Mouse (Mus musculus) CH12.LX (cell line): Measurements from ENCODE around the gene Iqcn. TPM values are rescaled to one million over a fixed set of nuclear protein-coding genes. Genes with fewer than 3 reads are reported as not detected.

Experiments
- DNase-seq: peaks from one replicate; pipeline ENCODE4 v3.0.0-alpha.2; 2013; ENCODE audit errors: extremely low read depth
- H3K27ac ChIP-seq: 2 replicates; pipeline ENCODE4 v1.5.1; 2012; ENCODE audit warnings: low read depth, mild to moderate bottlenecking, control low read depth, moderate library complexity; ENCODE audit not compliant: insufficient read depth
- H3K27me3 ChIP-seq: replicated peaks from 2 replicates; pipeline ENCODE3; 2012; ENCODE audit warnings: inconsistent platforms
- H3K36me3 ChIP-seq, 2 experiments: replicated peaks in 1 of 2; 2 replicates each; pipeline versions ENCODE3 to v1.6.1; 2012; ENCODE audit warnings: inconsistent platforms in 1 of 2, low read length in 1 of 2, mild to moderate bottlenecking in 1 of 2, mixed read lengths in 1 of 2, moderate library complexity in 1 of 2; ENCODE audit not compliant: control insufficient read depth in 1 of 2, insufficient read depth in 1 of 2
- H3K4me1 ChIP-seq, 2 experiments: 2 replicates each; pipeline ENCODE4 v1.6.1; 2012; ENCODE audit warnings: inconsistent platforms in 1 of 2, moderate library complexity in 1 of 2; ENCODE audit not compliant: insufficient read depth in 2 of 2, control insufficient read depth in 1 of 2
- H3K4me2 ChIP-seq: 2 replicates; pipeline ENCODE4 v1.6.1; 2012; ENCODE audit warnings: low read depth, mild to moderate bottlenecking, control low read depth; ENCODE audit not compliant: poor library complexity, insufficient read depth, severe bottlenecking
- H3K4me3 ChIP-seq, 3 experiments: fragments of 150-350 bp in 1 of 3; sonication (generic) in 1 of 3; replicated peaks in 1 of 3; 2 replicates each; pipeline versions ENCODE3 to v1.5.1; 2011 to 2012; ENCODE audit warnings: low read depth in 2 of 3, low read length in 2 of 3, mild to moderate bottlenecking in 2 of 3, moderate library complexity in 2 of 3, control low read depth in 1 of 3, improper control_type of control experiment in 1 of 3, inconsistent platforms in 1 of 3, mixed read lengths in 1 of 3; ENCODE audit not compliant: poor library complexity in 1 of 3
- H3K79me2 ChIP-seq: replicated peaks from 2 replicates; pipeline ENCODE4 v1.6.1; 2012; ENCODE audit warnings: mild to moderate bottlenecking, moderate library complexity; ENCODE audit not compliant: control insufficient read depth, poor library complexity, insufficient read depth, severe bottlenecking; ENCODE audit errors: extremely low read depth
- H3K9ac ChIP-seq: 2 replicates; pipeline ENCODE4 v1.6.1; 2012; ENCODE audit warnings: low read depth, mild to moderate bottlenecking, control low read depth, moderate library complexity; ENCODE audit not compliant: insufficient read depth
- H3K9me3 ChIP-seq: replicated peaks from 2 replicates; pipeline ENCODE3; 2012; ENCODE audit warnings: low read length, inconsistent platforms, mixed read lengths
- BHLHE40 ChIP-seq: IDR thresholded peaks from 2 replicates; pipeline ENCODE4 v1.6.1; 2011; ENCODE audit warnings: mild to moderate bottlenecking, low read depth, low read length, improper control_type of control experiment
- CHD1 ChIP-seq: IDR thresholded peaks from 2 replicates; pipeline ENCODE4 v1.6.1; 2012; ENCODE audit warnings: low read depth, low read length, improper control_type of control experiment, inconsistent platforms
- CTCF ChIP-seq, 2 experiments: IDR thresholded peaks in 1 of 2; conservative IDR thresholded peaks in 1 of 2; 2 replicates each; pipeline ENCODE4 v1.5.1; 2011 to 2012; ENCODE audit warnings: low read depth in 2 of 2, low read length in 2 of 2, improper control_type of control experiment in 1 of 2, inconsistent platforms in 1 of 2, mild to moderate bottlenecking in 1 of 2, moderate library complexity in 1 of 2
- EP300 ChIP-seq: IDR thresholded peaks from 2 replicates; pipeline ENCODE4 v1.6.1; 2011; ENCODE audit warnings: low read length, improper control_type of control experiment
- ETS1 ChIP-seq: conservative IDR thresholded peaks from 2 replicates; pipeline ENCODE4 v1.6.1; 2012; ENCODE audit warnings: low read depth, mild to moderate bottlenecking, inconsistent platforms, low read length, improper control_type of control experiment, moderate library complexity
- GABPA ChIP-seq: IDR thresholded peaks from 2 replicates; pipeline ENCODE4 v1.6.1; 2012; ENCODE audit warnings: low read depth, low read length, improper control_type of control experiment, inconsistent platforms; ENCODE audit not compliant: insufficient replicate concordance
- HCFC1 ChIP-seq: IDR thresholded peaks from 2 replicates; pipeline ENCODE4 v1.6.1; 2012; ENCODE audit warnings: low read depth, mild to moderate bottlenecking, inconsistent platforms, low read length, improper control_type of control experiment
- IRF4 ChIP-seq: IDR thresholded peaks from 2 replicates; pipeline ENCODE4 v1.6.1; 2014; ENCODE audit warnings: low read depth, mild to moderate bottlenecking, inconsistent platforms, low read length, improper control_type of control experiment
- JUN ChIP-seq: IDR thresholded peaks from 2 replicates; pipeline ENCODE4 v1.6.1; 2011; ENCODE audit warnings: low read depth, mild to moderate bottlenecking, low read length, improper control_type of control experiment, moderate library complexity; ENCODE audit not compliant: insufficient read depth
- KAT2A ChIP-seq: IDR thresholded peaks from 2 replicates; pipeline ENCODE4 v1.6.1; 2012; ENCODE audit warnings: low read length, improper control_type of control experiment, inconsistent platforms; ENCODE audit not compliant: insufficient replicate concordance
- MAFK ChIP-seq: IDR thresholded peaks from 2 replicates; pipeline ENCODE4 v1.6.1; 2011; ENCODE audit warnings: low read length, improper control_type of control experiment; ENCODE audit not compliant: insufficient replicate concordance
- MAX ChIP-seq: IDR thresholded peaks from 2 replicates; pipeline ENCODE4 v1.6.1; 2011; ENCODE audit warnings: low read length, improper control_type of control experiment
- MAZ ChIP-seq: IDR thresholded peaks from 2 replicates; pipeline ENCODE4 v1.6.1; 2012; ENCODE audit warnings: low read depth, mild to moderate bottlenecking, inconsistent platforms, low read length, improper control_type of control experiment, moderate library complexity
- MXI1 ChIP-seq: IDR thresholded peaks from 2 replicates; pipeline ENCODE4 v1.6.1; 2011; ENCODE audit warnings: mild to moderate bottlenecking, low read depth, low read length, improper control_type of control experiment
- NELFE ChIP-seq: IDR thresholded peaks from 2 replicates; pipeline ENCODE4 v1.6.1; 2011; ENCODE audit warnings: low read depth, low read length, improper control_type of control experiment
- PAX5 ChIP-seq: IDR thresholded peaks from 2 replicates; pipeline ENCODE4 v1.6.1; 2012; ENCODE audit warnings: low read length, inconsistent platforms, mixed read lengths
- POLR2A ChIP-seq: IDR thresholded peaks from 2 replicates; pipeline ENCODE4 v1.6.1; 2011; ENCODE audit warnings: low read depth, mild to moderate bottlenecking, improper control_type of control experiment, low read length
- POLR2AphosphoS2 ChIP-seq: IDR thresholded peaks from 2 replicates; pipeline ENCODE4 v1.6.1; 2011; ENCODE audit warnings: low read depth, low read length, improper control_type of control experiment
- RAD21 ChIP-seq: IDR thresholded peaks from 2 replicates; pipeline ENCODE4 v1.6.1; 2011; ENCODE audit warnings: low read depth, mild to moderate bottlenecking, low read length, improper control_type of control experiment, moderate library complexity
- RCOR1 ChIP-seq: conservative IDR thresholded peaks from 2 replicates; pipeline ENCODE4 v1.6.1; 2012; ENCODE audit warnings: low read depth, mild to moderate bottlenecking, inconsistent platforms, low read length, improper control_type of control experiment
- SIN3A ChIP-seq: IDR thresholded peaks from 2 replicates; pipeline ENCODE4 v1.6.1; 2012; ENCODE audit warnings: low read length, improper control_type of control experiment, inconsistent platforms
- SMC3 ChIP-seq: IDR thresholded peaks from 2 replicates; pipeline ENCODE4 v1.6.1; 2011; ENCODE audit warnings: low read depth, low read length, improper control_type of control experiment
- TBP ChIP-seq: conservative IDR thresholded peaks from 2 replicates; pipeline ENCODE4 v1.6.1; 2011; ENCODE audit warnings: low read depth, low read length, improper control_type of control experiment
- TCF12 ChIP-seq: IDR thresholded peaks from 2 replicates; pipeline ENCODE4 v1.6.1; 2014; ENCODE audit warnings: low read depth, mild to moderate bottlenecking, inconsistent platforms, low read length, improper control_type of control experiment
- UBTF ChIP-seq: IDR thresholded peaks from 2 replicates; pipeline ENCODE4 v1.6.1; 2012; ENCODE audit warnings: low read depth, mild to moderate bottlenecking, inconsistent platforms, low read length, improper control_type of control experiment, moderate library complexity
- USF2 ChIP-seq: conservative IDR thresholded peaks from 2 replicates; pipeline ENCODE4 v1.6.1; 2011; ENCODE audit warnings: low read depth, low read length, improper control_type of control experiment
- ZKSCAN1 ChIP-seq: IDR thresholded peaks from 2 replicates; pipeline ENCODE4 v1.6.1; 2012; ENCODE audit warnings: low read depth, inconsistent platforms, low read length, improper control_type of control experiment, borderline replicate concordance
- ZMIZ1 ChIP-seq: IDR thresholded peaks from 2 replicates; pipeline ENCODE4 v1.6.1; 2012; ENCODE audit warnings: low read depth, mild to moderate bottlenecking, inconsistent platforms, low read length, improper control_type of control experiment
- ZNF384 ChIP-seq: IDR thresholded peaks from 2 replicates; pipeline ENCODE4 v1.6.1; 2012; ENCODE audit warnings: low read depth, low read length, improper control_type of control experiment, inconsistent platforms
- dilution Hi-C: fragments of 300-500 bp; cut with MboI; formaldehyde crosslinking; loops from 2 replicates; pipeline ENCODE4 v1.14.3; 2020; ENCODE audit warnings: low sequenced_read_pairs; ENCODE audit not compliant: extremely low pct_unique_long_range_greater_than_20kb, extremely low pct_ligation_motif_present
- in situ Hi-C: fragments of 300-500 bp; cut with MboI; formaldehyde crosslinking; loops from 3 replicates; pipeline ENCODE4 v1.14.3; 2019; ENCODE audit warnings: low sequenced_read_pairs, low pct_ligation_motif_present, low pct_unique_long_range_greater_than_20kb, mixed read lengths
- polyA plus RNA-seq: library from polyadenylated mRNA; unstranded; fragments of >175 nt; gene quantifications from 2 replicates; pipeline ENCODE4 v1.2.1, GENCODE M21; 2012; ENCODE audit warnings: low read depth; ENCODE audit not compliant: insufficient read length
- total RNA-seq, 2 experiments: library from RNA; depleted of rRNA; stranded (reverse); fragments of 300-350 nt in 1 of 2; fragments of >200 nt in 1 of 2; gene quantifications; 2 replicates each; pipeline ENCODE4 v1.2.3; 2012 to 2014

Iqcn gene
- total and polyA plus RNA-seq, 3 experiments: 0.07 TPM; not detected in 2

DNA sequence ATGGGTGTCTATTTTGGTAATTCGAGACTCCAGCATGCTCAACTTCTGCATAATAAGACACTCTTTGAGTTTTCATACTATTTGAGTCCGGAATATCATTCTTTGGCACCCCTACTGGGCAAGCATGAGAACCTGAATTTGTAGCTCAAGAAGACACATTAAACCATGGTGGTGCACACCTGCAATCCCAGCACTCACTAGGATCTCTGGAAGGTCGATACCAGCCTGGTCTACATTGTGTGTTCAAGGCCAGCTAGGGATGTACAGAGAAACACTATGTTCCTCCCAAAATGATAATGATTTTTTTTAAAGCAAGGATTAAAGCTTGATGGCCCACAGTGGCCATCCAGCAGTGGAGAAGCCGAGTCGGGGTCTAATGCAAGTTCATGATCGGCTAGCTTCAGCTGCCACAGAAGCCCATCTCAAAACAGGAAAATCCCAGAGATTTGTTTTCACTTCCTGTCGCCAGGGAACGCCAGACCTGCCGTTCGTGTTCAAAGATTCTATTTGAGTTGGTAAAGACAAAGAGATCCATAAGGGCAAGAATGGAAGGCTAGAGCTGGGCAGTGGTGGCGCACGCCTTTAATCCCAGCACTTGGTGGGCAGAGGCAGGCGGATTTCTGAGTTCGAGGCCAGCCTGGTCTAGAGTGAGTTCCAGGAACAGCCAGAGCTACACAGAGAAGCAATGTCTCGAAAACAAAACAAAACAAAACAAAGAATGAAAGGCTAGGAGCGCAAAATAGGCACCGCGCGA lies 30.8 kb upstream of the Iqcn start:
- H3K9me3 ChIP-seq: peaks cover 4% of the 10 kb centered on the region
- no peak for DNase-seq
- H3K27me3 ChIP-seq: no peaks in the 10 kb centered on the region
- H3K9ac ChIP-seq: peak overlapping the region; percentile 71
- dilution Hi-C loops: no loop called here
- peak overlapping the region; percentile 67 for H3K4me2 ChIP-seq
- H3K36me3 ChIP-seq: peaks cover 11 to 12% of the 10 kb centered on the region in 2 experiments
- peak overlapping the region; percentile 30; the same call in 1 of the 2 replicates for H3K27ac ChIP-seq
- peaks cover 16% of the 10 kb centered on the region for H3K79me2 ChIP-seq
- H3K4me3 ChIP-seq: peak overlapping the region; percentile 41 to 67 (median 47)
- in situ Hi-C loops: no loop called here
- peak in 1 of 2 experiments; percentile 23; a peak in 2 of 4 replicates for TF ChIP-seq CTCF (conservative IDR thresholded peaks at IDR 0.05 in 1 of 2, IDR thresholded peaks at IDR 0.05 in 1 of 2; ENCODE audit: low read depth in 2 of 2, low read length in 2 of 2)
- no peak for TF ChIP-seq NELFE
- peaks cover 24 to 45% of the 10 kb centered on the region in 2 experiments for H3K4me1 ChIP-seq

DNA sequence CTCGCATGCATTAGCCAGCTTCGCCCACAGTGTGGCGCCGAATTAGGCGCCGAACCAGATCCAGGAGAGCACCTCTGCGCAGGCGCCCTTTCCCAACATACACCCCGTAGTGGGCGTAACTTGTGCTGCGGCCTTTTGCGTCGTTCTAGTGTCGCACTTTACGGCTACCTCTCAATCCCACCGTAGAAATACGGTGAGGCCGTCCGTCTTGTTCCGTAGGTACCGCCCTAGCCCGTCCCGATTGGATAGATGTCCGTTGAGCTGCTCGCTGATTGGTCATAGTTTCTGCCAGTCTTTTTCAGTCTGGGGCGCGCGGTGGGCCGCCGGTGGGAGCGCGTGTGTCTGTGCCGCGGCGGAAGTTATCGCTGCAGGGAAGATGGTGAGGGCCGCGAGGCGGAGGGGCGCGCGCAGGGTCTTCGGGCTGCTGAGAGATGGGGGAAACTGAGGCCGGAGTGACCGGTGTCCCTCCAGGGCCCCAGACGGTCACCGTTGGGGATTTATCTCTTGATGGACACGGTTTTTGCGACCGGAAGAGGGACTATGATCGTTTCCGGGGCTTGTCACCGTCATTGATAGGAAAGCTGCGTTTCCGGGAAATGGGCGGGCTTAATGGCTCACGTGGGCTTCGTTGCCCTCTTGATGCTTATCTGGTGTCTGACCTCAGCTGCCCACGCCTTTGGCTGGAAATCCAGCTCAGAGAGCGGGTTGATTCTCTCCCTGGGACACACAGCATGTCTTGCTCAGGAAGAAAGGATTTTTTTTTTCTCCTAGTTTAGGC lies 30.0 kb upstream of the Iqcn start, which contains the start of gene Lsm4:
TSS of gene Lsm4 (plus strand) at position 170 of the 778 bp plus-strand sequence.
- dilution Hi-C loops: no loop called here
- Histone ChIP-seq H3K79me2 (peaks cover 16% of the 10 kb centered on the region), H3K27me3 (no peaks in the 10 kb centered on the region), H3K4me2 (peak within 1 kb of the TSS; percentile 69), H3K27ac (peak within 1 kb of the TSS; percentile 75), H3K4me3 (peak within 1 kb of the TSS; percentile 65 to 72 (median 67)), H3K4me1 (peaks cover 29 to 53% of the 10 kb centered on the region in 2 experiments), H3K9me3 (no peaks in the 10 kb centered on the region), H3K9ac (peak within 1 kb of the TSS; percentile 91), H3K36me3 (peaks cover 19% of the 10 kb centered on the region in 2 experiments)
- peak; percentile 99 for DNase-seq
- in situ Hi-C loops: no loop called here
- peak; percentile 84 for TF ChIP-seq MAX
- TF ChIP-seq ZMIZ1: peak; percentile 84
- TF ChIP-seq POLR2AphosphoS2: peak; percentile 76; the same call in 1 of the 2 replicates
- TF ChIP-seq GABPA: no peak; the same call in 1 of the 2 replicates
- TF ChIP-seq BHLHE40: peak; percentile 74
- TF ChIP-seq SMC3: peak; percentile 95
- TF ChIP-seq ETS1: peak; percentile 25; the same call in 1 of the 2 replicates
- TF ChIP-seq MAFK: no peak
- TF ChIP-seq HCFC1: peak; percentile 80
- TF ChIP-seq JUN: peak; percentile 19; the same call in 1 of the 2 replicates
- no peak for TF ChIP-seq CHD1
- peak; percentile 5; the same call in 1 of the 2 replicates for TF ChIP-seq IRF4
- no peak for TF ChIP-seq EP300
- TF ChIP-seq MXI1: peak; percentile 95
- TF ChIP-seq MAZ: 0 out of 2 replicates have a peak, but pooled peaks have one; percentile 54
- peak; percentile 91 for TF ChIP-seq POLR2A
- no peak for TF ChIP-seq UBTF
- TF ChIP-seq TCF12: peak; percentile 66
- no peak for TF ChIP-seq ZKSCAN1
- no peak for TF ChIP-seq RCOR1
- TF ChIP-seq NELFE: peak; percentile 88
- TF ChIP-seq PAX5: no peak
- peak; percentile 93 for TF ChIP-seq TBP
- no peak for TF ChIP-seq ZNF384
- peak; percentile 74 for TF ChIP-seq SIN3A
- TF ChIP-seq RAD21: peak; percentile 70
- TF ChIP-seq KAT2A: peak; percentile 85; the same call in 1 of the 2 replicates
- TF ChIP-seq USF2: peak; percentile 87
